8 mouse cellular contexts compared by ENCODE assay signal in genomic region chr13:30750461-30751303, GRCm38 (mm10). TPM values are rescaled to one million over a fixed set of nuclear protein-coding genes. Genes with fewer than 3 reads are reported as not detected.
DNase-seq lines count a peak whose midpoint lies in the region; ATAC-seq and TF ChIP-seq lines count a peak whose summit lies in the region.

No protein-coding gene starts in this region.

- H3K27me3 ChIP-seq in forebrain, embryonic 15.5 days = peaks cover 55% of the 10 kb centered on the region
- peaks cover 52% of the 10 kb centered on the region for H3K27me3 ChIP-seq in liver, embryonic 11.5 days (replicated peaks; ENCODE audit: control insufficient read depth, insufficient read depth, low read length)
- H3K27me3 ChIP-seq in splenic B cell, adult 2 months (ENCODE audit: control insufficient read depth, insufficient read depth, low read length, poor library complexity, severe bottlenecking) = no peaks in the 10 kb centered on the region

- no peak overlapping the region for H3K9ac ChIP-seq in forebrain, embryonic 15.5 days (replicated peaks)
- H3K9ac ChIP-seq in liver, embryonic 11.5 days (ENCODE audit: low read depth, low read length) = no peak overlapping the region

- TF ChIP-seq POLR2A in bone marrow macrophage, adult 2 months (IDR thresholded peaks at IDR 0.05; ENCODE audit: borderline replicate concordance, low read depth, low read length) = no peak

- peak overlapping the region; percentile 58 for H3K4me3 ChIP-seq in bone marrow macrophage, adult 2 months (ENCODE audit: insufficient read depth, low read length)
- peak overlapping the region; percentile 33 for H3K4me3 ChIP-seq in forebrain, embryonic 15.5 days
- H3K4me3 ChIP-seq in liver, embryonic 11.5 days (ENCODE audit: low read depth, low read length) = peak overlapping the region; percentile 3; the same call in 1 of the 2 replicates

- H3K36me3 ChIP-seq in forebrain, embryonic 15.5 days = no peaks in the 10 kb centered on the region
- no peaks in the 10 kb centered on the region for H3K36me3 ChIP-seq in liver, embryonic 11.5 days (ENCODE audit: control insufficient read depth, insufficient read depth, low read length)
- H3K36me3 ChIP-seq in splenic B cell, adult 2 months (ENCODE audit: control insufficient read depth, insufficient read depth, low read length, poor library complexity, severe bottlenecking) = peaks cover 25% of the 10 kb centered on the region

- WGBS in forebrain, embryonic 15.5 days = 2% methylated on average over 33 of the region's 33 CpGs
- WGBS in liver, embryonic 11.5 days = 3% methylated on average over 33 of the region's 33 CpGs

- no peaks in the 10 kb centered on the region for H3K9me3 ChIP-seq in forebrain, embryonic 15.5 days
- H3K9me3 ChIP-seq in liver, embryonic 11.5 days (ENCODE audit: control insufficient read depth, low read length) = no peaks in the 10 kb centered on the region

- DNase-seq in left cerebral cortex, adult 18-20 months (ENCODE audit: low spot score in 2 of 2) = peak; percentile 9 to 12
- DNase-seq in left cerebral cortex, adult 8-10 months (ENCODE audit: low spot score in 2 of 2) = no peak
- DNase-seq in liver, embryonic 11.5 days (ENCODE audit: low spot score) = peak; percentile 38
- peak; percentile 76 for DNase-seq in splenic B cell, adult 2 months (ENCODE audit: low read depth, low spot score)
- no peak for DNase-seq in cerebellum, postnatal 36 days
- no peak for DNase-seq in gastrocnemius, adult 18-20 months (ENCODE audit: low spot score)

- TF ChIP-seq CTCF in bone marrow macrophage, adult 2 months (IDR thresholded peaks at IDR 0.05; ENCODE audit: low read depth, low read length) = no peak

- peaks cover 10% of the 10 kb centered on the region for H3K4me1 ChIP-seq in bone marrow macrophage, adult 2 months (ENCODE audit: control insufficient read depth, insufficient read depth, low read length)
- H3K4me1 ChIP-seq in forebrain, embryonic 15.5 days = peaks cover 21% of the 10 kb centered on the region
- no peaks in the 10 kb centered on the region for H3K4me1 ChIP-seq in liver, embryonic 11.5 days (replicated peaks; ENCODE audit: control insufficient read depth, insufficient read depth, low read length)

- no peak overlapping the region for H3K27ac ChIP-seq in bone marrow macrophage, adult 2 months (ENCODE audit: insufficient read depth, low read depth, low read length)
- H3K27ac ChIP-seq in forebrain, embryonic 15.5 days (replicated peaks) = no peak overlapping the region
- H3K27ac ChIP-seq in liver, embryonic 11.5 days (ENCODE audit: low read depth, low read length) = no peak overlapping the region

- ATAC-seq in forebrain, embryonic 15.5 days (replicated peaks) = no peak
- ATAC-seq in liver, embryonic 11.5 days (replicated peaks; ENCODE audit: low FRiP score) = no peak

- H3K4me2 ChIP-seq in forebrain, embryonic 15.5 days (replicated peaks) = peak overlapping the region; percentile 49
- H3K4me2 ChIP-seq in liver, embryonic 11.5 days = peak overlapping the region; percentile 37

RNA-seq across cellular contexts. Expression of gene Irf4, which starts 1.7 kb away (rescaled TPM):
- under 1 TPM; 0.26 TPM for total RNA-seq in left cerebral cortex, adult 18-20 months (2021)
- under 1 TPM; 0.21 to 0.46 (median 0.34) TPM for total RNA-seq in left cerebral cortex, adult 8-10 months (2022)
- polyA plus RNA-seq in bone marrow macrophage, adult 2 months (2012; ENCODE audit: insufficient read depth, insufficient read length, missing spikeins) = 7.5 and 9.3 TPM in 2 replicates
- polyA plus RNA-seq in forebrain, embryonic 15.5 days (2015; fragmentation: Nextera tagmentation; extraction: Ambion mirVana) = 0.06 and 0.23 TPM in 2 replicates
- polyA plus RNA-seq in liver, embryonic 11.5 days (2014; fragmentation: Nextera tagmentation; extraction: Ambion mirVana) = 0.14 TPM in 1 of 2 replicates, not detected in the other
- total RNA-seq in gastrocnemius, adult 18-20 months (2021) = 1 to 10 TPM in 1 of 2 experiments, under 1 TPM in 1; 0.52 to 1.6 TPM

Comparison
In these comparisons a context has a peak if more than half of its experiments do, and no peak if none do; other contexts are left out.
1. DNase-seq: peak in left cerebral cortex, adult 18-20 months (2 of 2), liver, embryonic 11.5 days (single experiment) and splenic B cell, adult 2 months (single experiment); none in left cerebral cortex, adult 8-10 months (0 of 2), cerebellum, postnatal 36 days (0 of 2) and gastrocnemius, adult 18-20 months (single experiment).
2. H3K4me3 ChIP-seq: peak in every context shown above with its lines; median percentile 58 in bone marrow macrophage, adult 2 months; 33 in forebrain, embryonic 15.5 days; 3 in liver, embryonic 11.5 days.